Mouse (Mus musculus): ENCODE data around the gene Btbd35f18.
"Not testable (repeated sequence)": the region's sequence is repeated elsewhere in the genome, so short reads cannot be mapped to it uniquely, and the experiment has no call there.

Gene Btbd35f18

GRCm38 (mm10) chrX:3699933-3700332 is at the start of gene Btbd35f18:
Btbd35f18 (plus strand) TSS chrX:3700233.
- DNase-seq, result not testable (repeated sequence)
